Mouse (Mus musculus): ENCODE measurements around the gene Clic6. TPM values are rescaled to one million over a fixed set of nuclear protein-coding genes. Genes with fewer than 3 reads are reported as not detected.

Gene Clic6
- not detected in 4 replicates for total RNA-seq (2023)

GRCm38 (mm10) chr16:92485436-92485835, at the start of gene Clic6:
Clic6 (plus strand) TSS chr16:92485736.

GRCm38 (mm10) chr16:92470706-92471105, 14.8 kb upstream of the Clic6 start, which contains the start of gene Rcan1:
Rcan1 (minus strand) TSS chr16:92470867.

Other genes with a start within 250 kb of the Clic6 start
- gene Kcne2, start 193.3 kb upstream of the Clic6 start, total RNA-seq (2023) = not detected in 4 replicates
- gene Smim11, start 184.4 kb upstream of the Clic6 start, total RNA-seq (2023) = 16.0 to 25.4 TPM (median 24.3 TPM) in 4 replicates
- not detected in 4 replicates for gene Fam243, start 164.3 kb upstream of the Clic6 start, total RNA-seq (2023)
- gene Kcne1, start 126.3 kb upstream of the Clic6 start, total RNA-seq (2023) = not detected in 4 replicates
- 5.7 to 8.5 TPM (median 8.3 TPM) in 4 replicates for gene Rcan1, start 14.9 kb upstream of the Clic6 start, total RNA-seq (2023)